Mouse (Mus musculus) cerebellum, adult 18-20 months (tissue): ENCODE data around the gene Vps35l.

Experiments used
- DNase-seq, 2 experiments: peaks; one replicate each; pipeline ENCODE4 v3.0.0; 2021

Vps35l gene

DNA sequence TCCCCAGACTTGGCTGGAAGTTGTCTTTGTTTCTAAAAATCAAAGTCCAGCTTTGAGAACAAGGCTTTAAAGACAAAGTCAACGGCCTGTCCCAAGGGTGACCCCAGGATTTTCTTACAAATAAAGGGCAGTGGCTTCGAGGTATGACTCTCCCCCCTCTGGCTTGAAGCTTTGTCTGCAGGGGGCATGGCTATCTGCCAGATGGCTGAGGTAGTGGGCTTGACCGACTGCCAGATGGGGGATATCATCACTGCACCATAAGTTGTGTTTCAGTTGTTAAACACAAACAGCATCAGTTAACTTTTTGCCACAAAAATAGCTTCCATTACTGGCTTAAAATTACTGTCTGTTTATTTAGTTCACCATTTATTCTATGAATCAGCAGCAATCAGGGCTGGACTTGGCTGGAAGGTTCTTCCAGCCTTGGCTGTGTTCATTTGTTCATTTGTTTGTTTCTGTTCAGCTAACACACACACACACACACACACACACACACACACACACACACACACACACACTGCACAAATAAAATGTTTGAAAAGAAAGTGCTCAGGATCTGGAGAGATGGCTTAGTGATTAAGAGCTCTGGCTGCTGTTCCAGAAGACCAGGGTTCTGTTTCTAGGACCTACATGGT, 149.1 kb downstream of the Vps35l start:
- no peak for DNase-seq
